Mouse (Mus musculus) ES-E14 (cell line): Measurements from ENCODE around the gene Gm20683.

Source experiments
- CHD2 ChIP-seq: IDR thresholded peaks from 2 replicates; pipeline ENCODE4 v1.6.1; 2014; ENCODE audit warnings: mild to moderate bottlenecking, low read depth, low read length, inconsistent platforms
- HCFC1 ChIP-seq: IDR thresholded peaks from 2 replicates; pipeline ENCODE4 v1.6.1; 2012; ENCODE audit warnings: low read length, inconsistent platforms, borderline replicate concordance; ENCODE audit not compliant: insufficient read depth
- MAFK ChIP-seq: IDR thresholded peaks from 2 replicates; pipeline ENCODE4 v1.6.1; 2014; ENCODE audit warnings: mild to moderate bottlenecking, low read depth, low read length, inconsistent platforms; ENCODE audit not compliant: insufficient read depth
- ZC3H11A ChIP-seq: IDR thresholded peaks from 2 replicates; pipeline ENCODE4 v1.6.1; 2012; ENCODE audit warnings: low read depth, mild to moderate bottlenecking, inconsistent platforms, low read length, borderline replicate concordance
- ZNF384 ChIP-seq: IDR thresholded peaks from 2 replicates; pipeline ENCODE4 v1.6.1; 2012; ENCODE audit warnings: low read depth, low read length, inconsistent platforms

- no peak for TF ChIP-seq CHD2
- no peak for TF ChIP-seq HCFC1
- no peak for TF ChIP-seq MAFK
- no peak for TF ChIP-seq ZC3H11A
- no peak for TF ChIP-seq ZNF384
These were observed 38.6 kb downstream of the Gm20683 start for GRCm38 (mm10) chr17:25802825-25803517.
